In genomic region chr1:138328320-138328719, GRCm38 (mm10) we compare ENCODE assay signal across 9 mouse cellular contexts. TPM values are rescaled to one million over a fixed set of nuclear protein-coding genes. Genes with fewer than 3 reads are reported as not detected.
A peak's percentile ranks its signal among the peaks of the same experiment; 100 is the strongest.
DNase-seq lines count a peak whose midpoint lies in the region; ATAC-seq lines count a peak whose summit lies in the region.
"Had no signal": no experiment of that assay in that cellular context is flagged by ENCODE, and none has a peak within 500 bp of the region (broad histone marks: within the 10 kb centered on the region; RNA-seq: fewer than 3 reads in every experiment).

No protein-coding gene starts in this region.

- no peaks in the 10 kb centered on the region for H3K27me3 ChIP-seq in midbrain, embryonic 11.5 days (ENCODE audit: control insufficient read depth, insufficient read depth, low read length)
- H3K27me3 ChIP-seq in midbrain, embryonic 10.5 days (ENCODE audit: low read depth, poor library complexity, severe bottlenecking): no peaks in the 10 kb centered on the region
- no peaks in the 10 kb centered on the region for H3K27me3 ChIP-seq in hindbrain, embryonic 16.5 days (replicated peaks; ENCODE audit: control insufficient read depth, insufficient read depth, low read length)

- H3K4me1 ChIP-seq in midbrain, embryonic 11.5 days (ENCODE audit: control insufficient read depth, insufficient read depth, low read length): peaks cover 11% of the 10 kb centered on the region; the same call in 1 of the 2 replicates
- peaks cover 25% of the 10 kb centered on the region for H3K4me1 ChIP-seq in midbrain, embryonic 10.5 days
- H3K4me1 ChIP-seq in hindbrain, embryonic 16.5 days (ENCODE audit: control insufficient read depth, insufficient read depth, low read depth, low read length): peaks cover 4% of the 10 kb centered on the region; the same call in 1 of the 2 replicates

- H3K4me2 ChIP-seq in midbrain, embryonic 11.5 days: peak overlapping the region; percentile 34; the same call in 1 of the 2 replicates
- peak overlapping the region; percentile 52 for H3K4me2 ChIP-seq in hindbrain, embryonic 16.5 days (ENCODE audit: low read length)

- no peak overlapping the region for H3K27ac ChIP-seq in midbrain, embryonic 11.5 days (ENCODE audit: low read depth, low read length)
- H3K27ac ChIP-seq in midbrain, embryonic 10.5 days (replicated peaks): no peak overlapping the region
- no peak overlapping the region for H3K27ac ChIP-seq in hindbrain, embryonic 16.5 days (ENCODE audit: low read depth, low read length)

- no peaks in the 10 kb centered on the region for H3K36me3 ChIP-seq in midbrain, embryonic 11.5 days (ENCODE audit: control insufficient read depth, insufficient read depth, low read length)
- H3K36me3 ChIP-seq in midbrain, embryonic 10.5 days: no peaks in the 10 kb centered on the region
- no peaks in the 10 kb centered on the region for H3K36me3 ChIP-seq in hindbrain, embryonic 16.5 days (ENCODE audit: control insufficient read depth, insufficient read depth, low read length)

- ATAC-seq in midbrain, embryonic 11.5 days (ENCODE audit: low FRiP score): peak; percentile 30; the same call in 1 of the 2 replicates
- peak; percentile 40; the same call in 1 of the 2 replicates for ATAC-seq in hindbrain, embryonic 16.5 days
- peak; percentile 78 for ATAC-seq in megakaryocyte progenitor cell, adult 5-6 weeks (replicated peaks; ENCODE audit: poor library complexity)

- peak; percentile 30 for DNase-seq in adrenal gland, postnatal 14 days
- DNase-seq in adrenal gland, adult 2 months: no peak
- DNase-seq in midbrain, embryonic 11.5 days (ENCODE audit: low spot score, missing footprints): peak; percentile 95
- no peak for DNase-seq in midbrain, embryonic 10.5 days (ENCODE audit: low spot score)
- DNase-seq in embryo, embryonic 11 days: peak; percentile 71
- no peak for DNase-seq in urinary bladder, postnatal 25 days (ENCODE audit: low spot score)

- H3K9ac ChIP-seq in midbrain, embryonic 11.5 days (ENCODE audit: low read length): peak overlapping the region; percentile 34; the same call in 1 of the 2 replicates
- 0 out of 2 replicates have a peak overlapping the region, but pooled peaks have one; percentile 35 for H3K9ac ChIP-seq in hindbrain, embryonic 16.5 days (ENCODE audit: low read depth, low read length)

- 19% methylated on average over 12 of the region's 12 CpGs for WGBS in midbrain, embryonic 11.5 days
- 22% methylated on average over 12 of the region's 12 CpGs for WGBS in midbrain, embryonic 10.5 days
- 10% methylated on average over 12 of the region's 12 CpGs for WGBS in hindbrain, embryonic 16.5 days

- H3K4me3 ChIP-seq in midbrain, embryonic 11.5 days (ENCODE audit: low read depth, low read length): no peak overlapping the region
- no peak overlapping the region for H3K4me3 ChIP-seq in midbrain, embryonic 10.5 days
- H3K4me3 ChIP-seq in hindbrain, embryonic 16.5 days (ENCODE audit: low read length): peak overlapping the region; percentile 28; the same call in 1 of the 2 replicates

- H3K9me3 ChIP-seq in midbrain, embryonic 11.5 days (ENCODE audit: control insufficient read depth, low read length): no peaks in the 10 kb centered on the region
- H3K9me3 ChIP-seq in midbrain, embryonic 10.5 days (replicated peaks): no peaks in the 10 kb centered on the region
- no peaks in the 10 kb centered on the region for H3K9me3 ChIP-seq in hindbrain, embryonic 16.5 days (ENCODE audit: control insufficient read depth, low read length)

RNA-seq across cellular contexts. Expression of gene Atp6v1g3, which starts 54.8 kb away (rescaled TPM):
- not detected in 2 replicates for total RNA-seq in adrenal gland, postnatal 14 days (2021)
- total RNA-seq in adrenal gland, adult 2 months (2021): not detected
- not detected in 2 replicates for polyA plus RNA-seq in adrenal gland, adult 2 months (2012; rRNA removed)
- polyA plus RNA-seq in midbrain, embryonic 11.5 days (2014; fragmentation: Nextera tagmentation; extraction: Ambion mirVana): not detected in 2 replicates
- polyA plus RNA-seq in midbrain, embryonic 10.5 days (2016; fragmentation: Nextera tagmentation; extraction: Ambion mirVana): not detected in 2 replicates
- polyA plus RNA-seq in hindbrain, embryonic 16.5 days (2015; fragmentation: Nextera tagmentation; extraction: Ambion mirVana): not detected in 2 replicates
- not detected in 2 replicates for total RNA-seq in megakaryocyte progenitor cell, adult 5-6 weeks (2015)
- total RNA-seq in megakaryocyte progenitor cell, adult 5-6 weeks (2017): not detected in 2 replicates
- total RNA-seq: left cerebral cortex, postnatal 10 days had no signal

Comparison
In these comparisons a context has a peak if more than half of its experiments do, and no peak if none do; other contexts are left out.
1. DNase-seq: peak in adrenal gland, postnatal 14 days (single experiment), midbrain, embryonic 11.5 days (single experiment) and embryo, embryonic 11 days (single experiment); none in adrenal gland, adult 2 months (single experiment), midbrain, embryonic 10.5 days (single experiment) and urinary bladder, postnatal 25 days (single experiment).
2. Peak in every context shown above with its lines, with median percentiles within 50 percentile points of each other: ATAC-seq.